In the genomic region with DNA sequence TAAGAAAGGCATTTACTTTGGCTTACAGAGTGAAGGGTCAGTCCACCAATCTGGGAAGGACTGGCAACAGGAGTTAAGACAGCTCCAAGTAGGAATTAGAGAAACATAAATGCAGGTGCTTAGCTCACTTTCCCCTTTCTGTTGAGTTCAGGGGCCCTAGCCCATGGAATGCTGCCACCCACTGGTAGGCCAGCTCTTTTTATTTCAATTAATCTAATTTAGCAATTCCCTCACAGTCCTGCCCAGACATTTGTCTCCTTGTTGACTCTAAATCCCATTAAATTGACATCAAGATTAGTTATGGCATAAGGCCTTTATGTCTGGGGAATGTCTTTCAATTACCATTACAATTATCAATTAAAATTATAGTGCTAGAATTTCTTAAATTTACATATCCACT, we compare ENCODE assay signal across 10 mouse cellular contexts.
DNase-seq lines count a peak whose midpoint lies in the region; ATAC-seq and TF ChIP-seq lines count a peak whose summit lies in the region.
"Had no signal": no experiment of that assay in that cellular context is flagged by ENCODE, and none has a peak within 500 bp of the region (broad histone marks: within the 10 kb centered on the region; RNA-seq: fewer than 3 reads in every experiment).

No protein-coding gene starts in this region.

- H3K27ac ChIP-seq in forebrain, embryonic 14.5 days (ENCODE audit: low read depth, low read length): no peak overlapping the region
- no peak overlapping the region for H3K27ac ChIP-seq in forebrain, embryonic 12.5 days
- no peak overlapping the region for H3K27ac ChIP-seq in liver, embryonic 14.5 days
- H3K27ac ChIP-seq in liver, embryonic 12.5 days: no peak overlapping the region
- H3K27ac ChIP-seq in heart, embryonic 11.5 days (ENCODE audit: low read depth, low read length): no peak overlapping the region
- H3K27ac ChIP-seq: embryonic facial prominence, embryonic 15.5 days; macrophage had no signal

- no peak overlapping the region for H3K4me3 ChIP-seq in forebrain, embryonic 14.5 days (ENCODE audit: low read depth, low read length)
- no peak overlapping the region for H3K4me3 ChIP-seq in forebrain, embryonic 12.5 days (replicated peaks)
- H3K4me3 ChIP-seq in liver, embryonic 14.5 days (ENCODE audit: insufficient read depth in 1 of 2, low read depth in 2 of 2, low read length in 2 of 2): no peak overlapping the region
- H3K4me3 ChIP-seq in liver, embryonic 12.5 days: no peak overlapping the region
- H3K4me3 ChIP-seq in lung, adult 2 months (replicated peaks; ENCODE audit: extremely low read depth, low read depth, low read length): no peak overlapping the region
- no peak overlapping the region for H3K4me3 ChIP-seq in heart, embryonic 11.5 days (ENCODE audit: low read depth, low read length)
- H3K4me3 ChIP-seq: embryonic facial prominence, embryonic 15.5 days had no signal

- peak; percentile 44 for DNase-seq in forebrain, embryonic 14.5 days (ENCODE audit: low spot score)
- no peak for DNase-seq in liver, embryonic 14.5 days (ENCODE audit: low read depth in 3 of 3, low spot score in 3 of 3)
- DNase-seq in adrenal gland, postnatal 25 days: peak; percentile 9
- peak; percentile 36 to 41 for DNase-seq in layer of hippocampus, postnatal 10 days (ENCODE audit: low spot score in 2 of 2)
- no peak for DNase-seq in lung, adult 2 months

- no peaks in the 10 kb centered on the region for H3K4me1 ChIP-seq in forebrain, embryonic 14.5 days (ENCODE audit: control insufficient read depth, insufficient read depth, low read length)
- H3K4me1 ChIP-seq in forebrain, embryonic 12.5 days: no peaks in the 10 kb centered on the region
- H3K4me1 ChIP-seq in liver, embryonic 14.5 days (replicated peaks; ENCODE audit: control insufficient read depth in 2 of 2, insufficient read depth in 2 of 2, low read length in 1 of 2): no peaks in the 10 kb centered on the region
- H3K4me1 ChIP-seq in liver, embryonic 12.5 days: no peaks in the 10 kb centered on the region
- H3K4me1 ChIP-seq in lung, adult 2 months (ENCODE audit: control insufficient read depth, insufficient read depth, low read length): no peaks in the 10 kb centered on the region
- no peaks in the 10 kb centered on the region for H3K4me1 ChIP-seq in heart, embryonic 11.5 days (ENCODE audit: control insufficient read depth, insufficient read depth, low read length)
- H3K4me1 ChIP-seq: embryonic facial prominence, embryonic 15.5 days had no signal

- H3K9me3 ChIP-seq in forebrain, embryonic 14.5 days (replicated peaks; ENCODE audit: control insufficient read depth, low read length): no peaks in the 10 kb centered on the region
- H3K9me3 ChIP-seq in forebrain, embryonic 12.5 days: no peaks in the 10 kb centered on the region
- no peaks in the 10 kb centered on the region for H3K9me3 ChIP-seq in liver, embryonic 14.5 days (ENCODE audit: control insufficient read depth, low read length)
- H3K9me3 ChIP-seq in liver, embryonic 12.5 days (replicated peaks): no peaks in the 10 kb centered on the region
- H3K9me3 ChIP-seq in heart, embryonic 11.5 days (replicated peaks; ENCODE audit: control insufficient read depth, low read length): no peaks in the 10 kb centered on the region
- H3K9me3 ChIP-seq: embryonic facial prominence, embryonic 15.5 days had no signal

- TF ChIP-seq CTCF in liver, embryonic 14.5 days (IDR thresholded peaks at IDR 0.05; ENCODE audit: low read depth): 0 out of 2 replicates have a peak, but pooled peaks have one; percentile 5
- no peak for TF ChIP-seq CTCF in lung, adult 2 months (IDR thresholded peaks at IDR 0.05; ENCODE audit: insufficient read depth, low read length)

- no peak overlapping the region for H3K4me2 ChIP-seq in forebrain, embryonic 14.5 days (ENCODE audit: low read length)
- no peak overlapping the region for H3K4me2 ChIP-seq in forebrain, embryonic 12.5 days
- no peak overlapping the region for H3K4me2 ChIP-seq in liver, embryonic 14.5 days (ENCODE audit: low read depth)
- H3K4me2 ChIP-seq in liver, embryonic 12.5 days: no peak overlapping the region
- H3K4me2 ChIP-seq in heart, embryonic 11.5 days: no peak overlapping the region
- H3K4me2 ChIP-seq: embryonic facial prominence, embryonic 15.5 days had no signal

- no peak overlapping the region for H3K9ac ChIP-seq in forebrain, embryonic 14.5 days (ENCODE audit: low read length)
- H3K9ac ChIP-seq in forebrain, embryonic 12.5 days: no peak overlapping the region
- no peak overlapping the region for H3K9ac ChIP-seq in liver, embryonic 14.5 days (replicated peaks)
- H3K9ac ChIP-seq in liver, embryonic 12.5 days: no peak overlapping the region
- H3K9ac ChIP-seq in heart, embryonic 11.5 days (ENCODE audit: low read depth, low read length): no peak overlapping the region
- H3K9ac ChIP-seq: embryonic facial prominence, embryonic 15.5 days had no signal

- TF ChIP-seq EP300 in liver, embryonic 14.5 days (IDR thresholded peaks at IDR 0.05; ENCODE audit: low read depth): no peak

- no peaks in the 10 kb centered on the region for H3K27me3 ChIP-seq in forebrain, embryonic 14.5 days (replicated peaks; ENCODE audit: control insufficient read depth, insufficient read depth, low read length)
- H3K27me3 ChIP-seq in forebrain, embryonic 12.5 days: no peaks in the 10 kb centered on the region
- no peaks in the 10 kb centered on the region for H3K27me3 ChIP-seq in liver, embryonic 14.5 days (ENCODE audit: control insufficient read depth, insufficient read depth, low read length)
- no peaks in the 10 kb centered on the region for H3K27me3 ChIP-seq in liver, embryonic 12.5 days (replicated peaks)
- no peaks in the 10 kb centered on the region for H3K27me3 ChIP-seq in heart, embryonic 11.5 days (ENCODE audit: control insufficient read depth, insufficient read depth, low read length)
- H3K27me3 ChIP-seq: embryonic facial prominence, embryonic 15.5 days had no signal

- no peaks in the 10 kb centered on the region for H3K36me3 ChIP-seq in forebrain, embryonic 14.5 days (ENCODE audit: control insufficient read depth, insufficient read depth, low read length)
- no peaks in the 10 kb centered on the region for H3K36me3 ChIP-seq in forebrain, embryonic 12.5 days (replicated peaks)
- H3K36me3 ChIP-seq in liver, embryonic 14.5 days (replicated peaks; ENCODE audit: control insufficient read depth, insufficient read depth, low read depth): no peaks in the 10 kb centered on the region
- no peaks in the 10 kb centered on the region for H3K36me3 ChIP-seq in liver, embryonic 12.5 days
- H3K36me3 ChIP-seq in heart, embryonic 11.5 days (ENCODE audit: control insufficient read depth, insufficient read depth, low read length): no peaks in the 10 kb centered on the region
- H3K36me3 ChIP-seq: embryonic facial prominence, embryonic 15.5 days had no signal

- no peak for TF ChIP-seq POLR2A in lung, adult 2 months (IDR thresholded peaks at IDR 0.05; ENCODE audit: borderline replicate concordance, extremely low read depth, low read depth, low read length)

- ATAC-seq in forebrain, embryonic 14.5 days: no peak
- ATAC-seq in forebrain, embryonic 12.5 days (ENCODE audit: low FRiP score): no peak
- no peak for ATAC-seq in liver, embryonic 14.5 days (ENCODE audit: insufficient read depth)
- ATAC-seq in liver, embryonic 12.5 days: no peak
- no peak for ATAC-seq in heart, embryonic 11.5 days (replicated peaks; ENCODE audit: insufficient number of reproducible peaks, low FRiP score, low TSS enrichment)

Comparison
In these comparisons a context has a peak if more than half of its experiments do, and no peak if none do; other contexts are left out.
1. DNase-seq: peak in forebrain, embryonic 14.5 days (single experiment), adrenal gland, postnatal 25 days (single experiment) and layer of hippocampus, postnatal 10 days (2 of 2); none in liver, embryonic 14.5 days (0 of 3) and lung, adult 2 months (single experiment).